Mouse (Mus musculus): ENCODE measurements around the gene Glis2. TPM values are rescaled to one million over a fixed set of nuclear protein-coding genes. Genes with fewer than 3 reads are reported as not detected.
"Not testable (repeated sequence)": the region's sequence is repeated elsewhere in the genome, so short reads cannot be mapped to it uniquely, and the experiment has no call there.

Glis2 gene
- polyA plus RNA-seq, 1 experiment from 2014 or later: 2.0 TPM

DNA sequence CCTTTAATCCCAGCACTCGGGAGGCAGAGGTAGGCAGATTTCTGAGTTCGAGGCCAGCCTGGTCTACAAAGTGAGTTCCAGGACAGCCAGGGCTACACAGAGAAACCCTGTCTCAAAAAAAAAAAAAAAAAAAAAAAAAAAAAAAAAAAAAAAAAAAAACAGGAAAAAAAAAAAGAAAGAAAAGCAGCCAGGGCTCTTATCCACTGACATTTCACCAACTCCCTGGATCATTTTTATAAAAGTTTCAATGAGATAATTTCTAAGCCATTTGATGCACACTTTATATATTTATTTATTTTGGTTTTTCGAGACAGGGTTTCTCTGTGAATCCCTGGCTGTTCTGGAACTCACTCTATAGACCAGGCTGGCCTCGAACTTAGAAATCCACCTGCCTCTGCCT, 13.3 kb upstream of the Glis2 start:
- ATAC-seq (ENCODE audit: insufficient read depth): not testable (repeated sequence)

DNA sequence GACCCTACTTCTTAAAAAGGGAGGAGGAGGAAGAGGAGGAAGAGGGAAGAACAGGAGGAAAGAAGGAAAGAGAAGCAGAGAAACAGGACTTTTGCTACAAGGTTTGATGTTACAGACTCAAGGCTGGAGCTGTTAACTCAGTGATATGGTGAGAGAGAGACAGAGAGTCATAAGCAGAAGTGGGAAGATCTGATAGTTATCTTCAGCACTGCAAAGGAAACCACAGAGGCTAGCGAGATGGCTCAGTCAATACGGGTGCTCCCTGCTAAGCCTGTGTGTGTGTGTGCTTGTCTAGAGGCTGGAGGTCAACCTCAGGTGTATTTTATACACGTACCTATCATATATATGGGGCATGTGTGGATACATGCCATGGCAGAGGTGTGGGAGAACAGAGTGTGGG, 10.7 kb upstream of the Glis2 start:
- WGBS (ENCODE audit: insufficient replicate concordance): 12% methylated on average over 3 of the region's 3 CpGs
- Histone ChIP-seq H3K27ac (replicated peaks) (no peak overlapping the region), H3K27me3 (0 out of 2 replicates have a peak, but pooled peaks cover 8% of the 10 kb centered on the region), H3K9me3 (replicated peaks) (no peaks in the 10 kb centered on the region), H3K4me3 (replicated peaks) (no peak overlapping the region), H3K36me3 (replicated peaks) (no peaks in the 10 kb centered on the region), H3K9ac (0 out of 2 replicates have a peak overlapping the region, but pooled peaks have one; percentile 3), H3K4me2 (peak overlapping the region; percentile 5; the same call in 1 of the 2 replicates), H3K4me1 (replicated peaks) (peaks cover 39% of the 10 kb centered on the region)
- ATAC-seq (ENCODE audit: insufficient read depth): no peak

More for the DNA sequence above, 13.3 kb upstream of the Glis2 start:
- H3K27me3 ChIP-seq; H3K4me2 ChIP-seq; H3K4me3 ChIP-seq (replicated peaks); H3K36me3 ChIP-seq (replicated peaks); H3K27ac ChIP-seq (replicated peaks); H3K9me3 ChIP-seq (replicated peaks); H3K9ac ChIP-seq: not testable (repeated sequence)
- peaks cover 19% of the 10 kb centered on the region for H3K4me1 ChIP-seq (replicated peaks)
- WGBS (ENCODE audit: insufficient replicate concordance): 64% methylated on average over 4 of the region's 4 CpGs

DNA sequence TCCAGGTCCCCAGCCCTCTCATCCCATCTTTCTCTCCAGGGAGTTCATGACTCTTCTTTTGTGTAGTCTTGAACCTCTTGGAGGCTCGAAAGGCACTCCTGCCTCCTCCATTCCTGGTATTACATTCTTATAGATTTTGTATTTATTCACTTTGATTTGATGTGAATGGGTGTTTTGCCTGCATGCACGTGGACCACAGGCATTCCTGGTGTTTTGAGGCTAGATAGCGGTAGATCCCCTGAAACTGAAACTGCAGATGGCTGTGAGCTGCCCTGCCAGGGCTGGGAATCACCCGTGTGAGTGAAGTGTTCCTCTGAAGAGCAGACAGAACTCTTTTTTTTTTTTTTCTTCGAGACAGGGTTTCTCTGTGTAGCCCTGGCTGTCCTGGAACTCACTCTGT, 10.1 kb upstream of the Glis2 start:
- peak overlapping the region; percentile 5; the same call in 1 of the 2 replicates for H3K4me2 ChIP-seq

DNA sequence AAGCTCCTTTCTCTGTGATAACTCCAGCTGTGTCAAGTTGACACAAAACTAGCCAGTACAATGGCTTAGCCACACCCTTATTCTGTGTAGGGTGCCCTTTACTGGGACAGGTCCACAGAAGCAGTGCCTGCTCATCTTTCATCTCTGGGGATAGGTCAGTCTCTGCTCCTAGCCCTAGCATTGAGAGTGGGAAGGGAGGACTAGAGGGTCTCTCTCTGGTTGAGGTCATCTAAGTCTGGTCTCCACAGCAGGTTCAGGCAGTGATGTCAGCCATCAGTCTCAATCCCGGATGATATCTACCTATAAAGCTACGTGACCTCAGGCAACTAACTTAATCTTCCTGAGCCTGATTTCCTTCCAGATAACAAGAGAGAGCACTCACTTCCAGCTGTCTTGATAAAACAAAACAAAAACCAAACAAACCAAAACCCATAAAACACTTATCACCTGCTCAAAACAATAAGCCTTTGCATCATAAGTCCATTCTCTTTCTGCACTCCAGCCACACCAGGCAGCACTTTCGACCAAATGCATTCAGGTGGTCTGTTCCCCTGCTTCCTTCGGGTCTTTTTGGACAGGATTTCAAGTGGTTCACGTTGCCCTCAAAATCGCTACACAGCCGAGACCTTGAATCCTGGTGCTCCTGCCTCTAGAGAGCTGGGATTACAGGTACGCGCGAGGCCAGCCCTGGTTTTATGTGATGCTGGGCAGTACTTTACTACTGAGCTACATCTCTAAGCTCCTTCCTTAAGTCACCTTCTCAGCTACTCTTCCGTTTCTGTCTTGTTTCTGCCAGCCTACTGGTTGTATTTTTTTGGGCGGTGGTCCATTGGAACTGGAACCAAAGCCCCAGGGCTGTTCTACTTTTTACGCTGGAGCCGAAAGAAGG, 8.6 kb upstream of the Glis2 start:
- Histone ChIP-seq H3K9ac (peak overlapping the region; percentile 60), H3K4me1 (replicated peaks) (peaks cover 39% of the 10 kb centered on the region), H3K4me3 (replicated peaks) (peak overlapping the region; percentile 64), H3K9me3 (replicated peaks) (no peaks in the 10 kb centered on the region), H3K27ac (replicated peaks) (peak overlapping the region; percentile 76), H3K4me2 (peak overlapping the region; percentile 88), H3K36me3 (replicated peaks) (0 out of 2 replicates have a peak, but pooled peaks cover 4% of the 10 kb centered on the region), H3K27me3 (0 out of 2 replicates have a peak, but pooled peaks cover 5% of the 10 kb centered on the region)
- peak; percentile 6; the same call in 1 of the 2 replicates for ATAC-seq (ENCODE audit: insufficient read depth)
- WGBS (ENCODE audit: insufficient replicate concordance): 6% methylated on average over 14 of the region's 14 CpGs

More for the DNA sequence above, 10.1 kb upstream of the Glis2 start:
- no peak overlapping the region for H3K27ac ChIP-seq (replicated peaks)
- no peaks in the 10 kb centered on the region for H3K9me3 ChIP-seq (replicated peaks)
- H3K4me3 ChIP-seq (replicated peaks): no peak overlapping the region
- WGBS (ENCODE audit: insufficient replicate concordance): 37% methylated on average over 5 of the region's 5 CpGs
- ATAC-seq (ENCODE audit: insufficient read depth): no peak
- H3K27me3 ChIP-seq: 0 out of 2 replicates have a peak, but pooled peaks cover 5% of the 10 kb centered on the region
- H3K4me1 ChIP-seq (replicated peaks): peaks cover 39% of the 10 kb centered on the region
- H3K9ac ChIP-seq: no peak overlapping the region
- H3K36me3 ChIP-seq (replicated peaks): no peaks in the 10 kb centered on the region

DNA sequence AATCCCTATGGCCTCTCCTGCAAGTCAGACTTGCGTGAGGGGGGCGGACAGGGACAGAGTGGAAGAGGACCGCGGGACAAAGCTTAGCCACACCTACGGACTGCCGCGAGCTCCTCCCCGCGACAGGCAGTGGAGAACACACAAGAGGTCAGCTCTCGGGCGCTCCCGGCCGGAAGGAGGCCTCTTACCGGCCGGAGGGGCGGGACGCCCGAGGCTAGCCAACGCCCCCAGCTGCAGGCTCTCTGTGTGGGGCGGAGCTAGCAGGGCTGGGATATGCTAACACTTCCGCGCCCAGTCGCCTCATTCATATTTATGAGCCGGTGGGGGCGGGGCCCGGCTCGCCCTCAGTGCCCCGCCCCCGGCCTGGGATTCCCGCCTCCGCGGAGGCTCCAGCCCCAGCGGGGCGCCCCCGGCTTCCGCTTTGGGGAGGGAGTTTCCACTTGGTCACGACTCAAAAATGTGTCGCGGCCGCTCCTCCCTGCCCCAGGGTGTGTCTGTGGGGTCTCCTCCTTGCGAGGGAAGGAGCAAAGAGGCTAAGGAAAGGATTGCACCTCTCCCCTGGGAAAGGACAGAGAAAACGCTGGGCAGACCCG, 7.9 kb upstream of the Glis2 start:
- WGBS (ENCODE audit: insufficient replicate concordance): under 1% methylated on average over 43 of the region's 43 CpGs
- H3K4me2 ChIP-seq: peak overlapping the region; percentile 88
- H3K4me3 ChIP-seq (replicated peaks): peak overlapping the region; percentile 64
- H3K9me3 ChIP-seq (replicated peaks): no peaks in the 10 kb centered on the region
- 0 out of 2 replicates have a peak, but pooled peaks cover 4% of the 10 kb centered on the region for H3K36me3 ChIP-seq (replicated peaks)
- peak overlapping the region; percentile 79 for H3K27ac ChIP-seq (replicated peaks)
- peaks cover 10% of the 10 kb centered on the region for H3K27me3 ChIP-seq
- peak overlapping the region; percentile 63 for H3K9ac ChIP-seq
- peak; percentile 99 for ATAC-seq (ENCODE audit: insufficient read depth)
- H3K4me1 ChIP-seq (replicated peaks): peaks cover 39% of the 10 kb centered on the region

DNA sequence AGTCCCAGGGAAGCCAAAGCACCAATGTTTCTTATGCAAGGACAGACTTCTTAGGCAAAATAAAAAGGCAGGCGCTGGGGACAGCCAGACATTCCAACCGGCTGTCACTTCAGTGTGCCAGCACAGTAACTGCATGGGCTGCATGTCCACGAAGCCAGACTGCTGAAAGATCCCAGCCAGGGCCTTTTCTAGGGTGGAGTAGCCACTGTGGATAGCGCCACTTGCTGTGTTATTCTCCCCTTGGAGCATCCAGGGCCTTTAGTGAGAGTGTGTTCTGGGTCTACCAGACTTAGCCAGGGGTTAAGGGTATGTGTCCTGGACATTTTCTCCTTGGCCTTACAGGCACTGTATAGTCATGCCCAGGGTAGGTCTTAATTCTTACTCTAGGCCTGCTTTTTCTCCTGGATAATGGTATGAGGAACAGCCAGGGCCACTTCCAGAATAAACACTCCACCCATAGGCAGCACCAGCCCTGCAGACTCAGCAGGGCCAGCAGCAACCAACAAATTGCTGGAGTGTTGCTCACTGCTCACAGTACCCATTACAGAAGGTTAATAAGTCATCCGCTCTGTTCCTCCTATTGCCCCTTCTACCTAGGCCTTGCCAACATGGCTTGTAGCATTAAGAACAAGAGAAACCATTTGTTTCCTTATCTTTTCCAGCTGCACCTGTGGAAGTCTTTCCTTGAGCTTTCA, 6.8 kb upstream of the Glis2 start:
- WGBS (ENCODE audit: insufficient replicate concordance): 73% methylated on average over 5 of the region's 5 CpGs
- H3K4me2 ChIP-seq: peak overlapping the region; percentile 88
- no peak for ATAC-seq (ENCODE audit: insufficient read depth)
- H3K4me3 ChIP-seq (replicated peaks): no peak overlapping the region
- peaks cover 39% of the 10 kb centered on the region for H3K4me1 ChIP-seq (replicated peaks)
- H3K9me3 ChIP-seq (replicated peaks): no peaks in the 10 kb centered on the region
- H3K9ac ChIP-seq: no peak overlapping the region
- H3K36me3 ChIP-seq (replicated peaks): 0 out of 2 replicates have a peak, but pooled peaks cover 4% of the 10 kb centered on the region
- H3K27ac ChIP-seq (replicated peaks): peak overlapping the region; percentile 79
- peaks cover 20% of the 10 kb centered on the region for H3K27me3 ChIP-seq

DNA sequence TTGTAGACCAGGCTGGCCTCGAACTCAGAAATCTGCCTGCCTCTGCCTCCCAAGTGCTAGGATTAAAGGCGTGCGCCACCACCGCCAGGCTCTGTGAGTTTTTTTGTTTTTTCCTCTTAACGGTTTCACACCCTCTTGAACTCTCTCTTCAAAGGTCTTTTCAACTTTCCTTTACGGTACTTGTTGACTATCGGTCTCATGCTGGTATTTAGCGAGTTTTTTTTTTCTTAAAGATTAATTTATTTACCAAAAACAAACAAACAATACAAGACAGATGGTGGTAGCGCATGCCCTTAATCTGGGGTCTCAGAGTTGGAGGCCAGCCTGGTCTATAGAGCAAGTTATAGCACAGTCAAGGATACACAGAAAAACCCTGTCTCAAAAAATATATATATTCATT, 4.3 kb upstream of the Glis2 start:
- H3K9ac ChIP-seq: no peak overlapping the region
- ATAC-seq (ENCODE audit: insufficient read depth): no peak
- no peak overlapping the region for H3K27ac ChIP-seq (replicated peaks)
- H3K4me3 ChIP-seq (replicated peaks): no peak overlapping the region
- H3K27me3 ChIP-seq: peaks cover 41% of the 10 kb centered on the region
- WGBS (ENCODE audit: insufficient replicate concordance): 83% methylated on average over 9 of the region's 9 CpGs
- H3K9me3 ChIP-seq (replicated peaks): no peaks in the 10 kb centered on the region
- H3K4me2 ChIP-seq: no peak overlapping the region
- 0 out of 2 replicates have a peak, but pooled peaks cover 4% of the 10 kb centered on the region for H3K36me3 ChIP-seq (replicated peaks)
- peaks cover 42% of the 10 kb centered on the region for H3K4me1 ChIP-seq (replicated peaks)

DNA sequence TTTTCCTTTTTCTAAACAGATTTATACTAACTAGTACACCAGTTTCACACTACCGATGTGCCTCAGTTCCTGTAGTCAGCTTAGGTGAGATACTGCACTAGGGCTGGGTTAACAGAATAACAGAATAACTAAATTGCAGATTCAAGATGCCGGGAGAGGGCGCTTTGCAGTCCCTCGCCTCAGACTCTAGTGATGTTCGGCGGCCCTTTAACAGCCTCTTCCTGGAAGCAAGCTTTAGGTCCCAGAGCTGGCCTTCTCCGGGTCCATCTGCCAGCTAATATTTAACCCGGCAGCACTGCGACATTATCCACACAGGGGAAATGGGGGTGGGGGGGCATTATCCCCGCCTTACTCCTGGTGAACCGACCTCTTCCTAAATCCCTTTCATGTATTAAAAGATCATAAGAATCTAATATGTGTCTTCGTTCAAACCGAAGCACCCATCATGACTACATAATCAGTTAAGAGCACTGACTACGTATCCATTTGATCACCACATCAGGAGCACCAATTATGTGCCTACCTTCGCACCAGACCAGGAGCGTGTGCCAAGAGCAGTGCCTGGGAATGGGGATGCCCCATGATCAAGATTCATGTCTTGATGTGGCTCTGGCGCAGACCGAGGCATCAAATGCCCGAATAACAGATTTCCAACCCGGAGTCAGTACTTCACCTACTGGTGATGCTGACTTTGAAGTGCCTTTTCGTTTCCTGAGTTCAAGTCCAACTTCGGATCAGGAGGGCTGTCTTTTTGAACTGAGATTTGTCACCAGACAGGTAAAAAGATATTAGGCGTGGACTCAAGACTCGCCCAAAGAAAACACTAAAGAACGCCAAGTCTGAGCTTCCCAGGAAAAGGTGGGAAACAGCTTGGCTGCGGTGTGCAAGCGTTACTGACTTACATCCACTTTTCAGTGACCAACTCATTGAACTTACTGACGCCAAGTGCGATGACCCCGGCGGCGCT, 1.3 kb upstream of the Glis2 start:
- WGBS (ENCODE audit: insufficient replicate concordance): 24% methylated on average over 32 of the region's 32 CpGs

DNA sequence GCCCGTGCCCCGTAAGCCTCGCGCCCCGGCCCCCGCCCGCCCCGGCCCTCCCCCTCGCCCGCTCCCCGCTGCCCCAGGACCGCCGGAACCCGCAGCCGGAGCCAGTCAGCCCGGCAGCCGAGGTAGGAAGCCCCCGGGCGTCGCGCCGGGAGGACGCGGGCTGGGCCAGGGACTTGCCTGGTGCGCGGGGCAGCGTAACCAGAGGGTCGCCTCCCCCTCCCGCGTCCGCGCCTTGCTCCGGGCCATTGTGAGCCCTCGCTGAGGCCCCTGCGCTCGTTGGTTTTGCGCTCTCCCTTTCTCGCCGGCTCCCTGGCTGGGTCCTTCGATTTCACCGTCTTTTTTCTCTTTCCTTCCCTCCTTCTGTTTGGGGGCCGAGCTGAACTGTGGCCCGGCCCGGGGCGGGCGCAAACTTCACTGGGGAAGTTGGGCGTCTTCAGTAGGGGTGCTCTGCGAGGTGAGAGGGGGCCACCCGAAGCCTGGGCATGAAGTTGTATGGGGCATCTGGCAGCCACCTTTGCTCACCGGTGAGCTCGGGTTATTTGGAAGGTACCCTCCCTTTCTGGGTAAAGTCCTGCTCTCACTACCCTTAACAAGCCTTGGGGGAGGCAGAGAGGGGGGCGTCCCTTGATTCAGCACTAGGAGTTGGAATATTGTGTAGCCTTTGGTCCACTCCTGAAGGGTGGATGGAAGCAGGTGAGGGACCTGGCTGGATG, 457 bp downstream of the Glis2 start:
- 0 out of 2 replicates have a peak, but pooled peaks cover 4% of the 10 kb centered on the region for H3K36me3 ChIP-seq (replicated peaks)
- peak overlapping the region; percentile 51; the same call in 1 of the 2 replicates for H3K27ac ChIP-seq (replicated peaks)
- ATAC-seq (ENCODE audit: insufficient read depth): no peak
- WGBS (ENCODE audit: insufficient replicate concordance): 1% methylated on average over 51 of the region's 52 CpGs
- H3K4me2 ChIP-seq: peak overlapping the region; percentile 69
- peaks cover 69% of the 10 kb centered on the region for H3K27me3 ChIP-seq
- H3K9me3 ChIP-seq (replicated peaks): no peaks in the 10 kb centered on the region
- H3K4me3 ChIP-seq (replicated peaks): peak overlapping the region; percentile 60
- peak overlapping the region; percentile 45 for H3K9ac ChIP-seq
- H3K4me1 ChIP-seq (replicated peaks): peaks cover 40% of the 10 kb centered on the region

More for the DNA sequence above, 1.3 kb upstream of the Glis2 start:
- Histone ChIP-seq H3K36me3 (replicated peaks) (0 out of 2 replicates have a peak, but pooled peaks cover 4% of the 10 kb centered on the region), H3K27me3 (peaks cover 69% of the 10 kb centered on the region), H3K4me1 (replicated peaks) (peaks cover 33% of the 10 kb centered on the region), H3K27ac (replicated peaks) (peak overlapping the region; percentile 42), H3K9me3 (replicated peaks) (no peaks in the 10 kb centered on the region), H3K9ac (no peak overlapping the region), H3K4me3 (replicated peaks) (peak overlapping the region; percentile 60), H3K4me2 (peak overlapping the region; percentile 69)
- ATAC-seq (ENCODE audit: insufficient read depth): peak; percentile 17; the same call in 1 of the 2 replicates
